Mouse (Mus musculus): Measurements from ENCODE around the gene Lamb1. TPM values are rescaled to one million over a fixed set of nuclear protein-coding genes. Genes with fewer than 3 reads are reported as not detected.

Gene Lamb1
- total RNA-seq, 2 experiments from 2014 or later = 12.9 to 15.9 TPM

DNA sequence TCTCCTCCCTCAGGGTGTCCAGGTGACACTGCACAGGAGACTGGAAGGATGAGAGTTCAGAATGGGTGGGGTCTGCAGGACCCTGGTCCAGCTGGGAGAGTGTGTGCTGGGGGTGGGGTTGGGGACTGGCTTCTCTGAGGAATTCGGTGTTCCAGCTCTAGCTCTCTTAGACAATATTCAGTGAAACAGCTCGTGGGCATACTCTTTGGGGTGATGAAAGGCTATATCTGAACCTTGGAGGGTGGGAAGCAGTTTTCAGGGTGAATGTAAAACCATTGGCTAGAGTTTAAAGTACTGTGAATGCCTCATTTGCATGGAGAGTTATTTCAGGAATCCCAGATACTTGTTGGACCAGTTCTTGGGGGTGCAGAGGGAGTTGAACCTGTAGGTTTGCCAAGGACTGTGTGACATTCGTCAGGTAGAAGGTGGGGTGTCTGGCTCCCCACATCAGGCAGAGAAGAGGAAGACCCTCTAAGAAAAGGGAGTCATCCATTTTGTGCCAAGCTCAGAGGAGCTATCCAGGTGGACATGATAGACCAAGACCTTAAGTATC lies 25.9 kb upstream of the Lamb1 start:
- intact Hi-C loops (cut with DNase I) = no loop called here
- DNase-seq = no peak
- no peak for TF ChIP-seq CTCF (IDR thresholded peaks at IDR 0.05)
- Histone ChIP-seq H3K4me3 (no peak overlapping the region), H3K27ac (no peak overlapping the region)

DNA sequence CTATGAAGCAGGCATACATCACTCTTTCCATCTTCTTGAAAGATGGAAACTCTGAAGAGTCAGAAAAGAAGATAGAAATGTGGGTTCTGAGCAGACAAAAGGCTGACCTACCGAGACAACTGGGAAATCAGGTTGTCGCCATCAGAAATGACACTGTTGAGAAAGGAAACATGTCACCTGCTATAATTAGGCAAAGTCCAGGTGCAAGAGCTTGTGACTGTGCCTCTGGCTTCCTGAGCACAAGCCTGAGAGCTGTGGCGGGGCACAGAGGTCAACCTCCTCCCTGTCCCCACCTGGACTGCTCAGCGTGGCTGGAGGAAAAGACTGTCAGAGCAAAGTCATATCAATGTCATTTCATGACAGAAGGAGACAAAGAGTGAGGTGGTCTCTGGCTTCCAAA lies 25.2 kb upstream of the Lamb1 start:
- no peak overlapping the region for H3K4me3 ChIP-seq
- no peak overlapping the region for H3K27ac ChIP-seq
- intact Hi-C loops (cut with DNase I) = no loop called here
- TF ChIP-seq CTCF (IDR thresholded peaks at IDR 0.05) = no peak
- no peak for DNase-seq

DNA sequence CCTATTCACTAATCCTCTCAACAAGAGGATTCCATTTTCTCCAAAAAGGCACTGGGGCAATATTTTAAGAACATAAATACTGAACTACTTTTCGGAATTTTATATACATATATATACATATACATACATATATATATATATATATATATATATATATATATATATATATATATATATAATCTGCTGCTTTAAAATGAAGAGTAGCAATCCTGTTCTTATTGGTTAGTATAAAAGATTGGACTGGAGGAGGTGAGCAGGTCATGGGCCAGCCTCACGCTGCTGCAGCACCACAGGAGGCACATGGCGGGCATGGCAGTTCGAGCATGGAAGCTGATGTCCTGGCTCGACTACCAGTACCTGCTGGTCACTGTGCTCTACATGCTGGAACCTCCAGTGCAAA lies 24.6 kb upstream of the Lamb1 start, which contains the start of gene Gm6993:
Gene Gm6993 (plus strand): TSS at position 301 of the 400 bp plus-strand sequence.
- no peak for TF ChIP-seq CTCF (IDR thresholded peaks at IDR 0.05)
- no peak for DNase-seq
- intact Hi-C loops (cut with DNase I) = no loop called here
- no peak within 1 kb of the TSS for H3K4me3 ChIP-seq
- no peak within 1 kb of the TSS for H3K27ac ChIP-seq

DNA sequence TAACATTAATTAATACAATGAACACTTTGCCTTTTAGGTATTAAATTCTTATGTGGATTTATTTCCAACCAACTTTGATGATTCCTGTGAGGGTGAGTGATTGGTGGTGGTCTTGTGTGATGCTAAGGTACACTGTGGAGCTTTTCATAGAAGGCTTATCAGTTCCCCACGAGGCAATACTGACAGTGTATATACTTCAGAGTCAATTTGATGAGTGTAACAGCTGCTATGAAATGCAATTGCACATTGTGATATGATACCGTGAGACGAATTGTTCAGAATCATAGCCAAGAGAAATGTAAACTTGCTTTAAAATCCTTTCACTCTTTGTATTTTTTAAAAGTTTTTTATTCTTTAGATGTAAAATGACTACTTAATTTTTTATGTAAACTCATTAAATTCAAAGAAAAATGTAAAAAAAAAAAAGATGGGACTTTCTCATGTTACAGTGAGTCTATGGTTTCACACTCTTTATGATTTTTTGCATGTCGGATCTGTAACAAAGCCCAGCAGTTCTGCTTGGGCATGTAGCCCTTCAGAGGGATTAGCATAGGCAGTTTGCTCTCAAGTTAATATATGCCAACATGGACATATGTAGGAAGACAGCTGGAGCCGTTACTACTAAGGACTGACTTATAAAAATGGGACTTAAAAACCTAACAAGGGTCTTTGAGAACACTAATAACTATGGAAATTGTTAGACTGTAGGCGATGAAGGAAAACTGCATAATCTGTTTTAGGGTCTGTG lies 23.3 kb upstream of the Lamb1 start:
- no peak for DNase-seq
- Histone ChIP-seq H3K27ac (no peak overlapping the region), H3K4me3 (no peak overlapping the region)
- intact Hi-C loops (cut with DNase I) = no loop called here
- TF ChIP-seq CTCF (IDR thresholded peaks at IDR 0.05) = no peak

DNA sequence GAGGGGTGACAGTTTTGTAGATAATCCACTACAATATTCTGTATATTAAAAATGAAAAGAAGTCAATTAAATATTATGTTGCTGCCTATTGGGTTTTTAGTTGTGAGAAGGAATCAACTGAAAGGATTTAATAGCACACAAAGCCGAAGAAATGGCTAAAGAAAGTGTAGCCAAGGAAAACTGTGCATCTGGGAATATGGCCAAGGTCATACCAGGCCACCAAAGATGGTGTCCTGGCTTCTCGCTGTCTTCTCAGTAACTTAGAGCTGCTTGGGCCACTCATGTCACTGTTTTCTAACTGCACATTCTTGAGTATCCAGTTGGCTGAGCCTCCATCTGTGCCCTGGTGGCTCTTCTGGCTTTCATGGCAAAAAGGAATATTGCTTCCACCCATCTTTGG lies 21.0 kb upstream of the Lamb1 start:
- DNase-seq = no peak
- H3K27ac ChIP-seq = no peak overlapping the region
- intact Hi-C loops (cut with DNase I) = no loop called here
- TF ChIP-seq CTCF (IDR thresholded peaks at IDR 0.05) = no peak
- H3K4me3 ChIP-seq = no peak overlapping the region

DNA sequence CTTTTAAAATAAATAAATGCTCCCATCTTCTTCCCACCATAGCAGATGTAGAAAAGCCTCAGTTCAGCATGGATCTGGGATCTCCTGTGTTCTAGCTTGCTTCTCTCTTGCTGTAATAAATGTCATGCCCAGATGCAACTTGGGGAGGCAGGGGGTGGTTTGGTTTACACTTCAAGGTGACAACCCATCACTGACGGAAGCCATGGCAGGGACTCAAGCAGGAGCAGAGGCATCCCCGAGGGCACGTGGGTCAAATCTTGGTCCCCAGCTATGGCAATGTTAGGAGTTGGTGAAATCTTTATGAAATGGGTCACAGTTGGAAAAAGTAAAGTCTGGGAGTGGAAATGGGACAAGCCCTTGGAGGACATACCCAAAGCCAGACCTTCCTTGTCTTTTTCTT lies 20.3 kb upstream of the Lamb1 start:
- intact Hi-C loops (cut with DNase I) = no loop called here
- Histone ChIP-seq H3K4me3 (no peak overlapping the region), H3K27ac (no peak overlapping the region)
- TF ChIP-seq CTCF (IDR thresholded peaks at IDR 0.05) = no peak
- no peak for DNase-seq

DNA sequence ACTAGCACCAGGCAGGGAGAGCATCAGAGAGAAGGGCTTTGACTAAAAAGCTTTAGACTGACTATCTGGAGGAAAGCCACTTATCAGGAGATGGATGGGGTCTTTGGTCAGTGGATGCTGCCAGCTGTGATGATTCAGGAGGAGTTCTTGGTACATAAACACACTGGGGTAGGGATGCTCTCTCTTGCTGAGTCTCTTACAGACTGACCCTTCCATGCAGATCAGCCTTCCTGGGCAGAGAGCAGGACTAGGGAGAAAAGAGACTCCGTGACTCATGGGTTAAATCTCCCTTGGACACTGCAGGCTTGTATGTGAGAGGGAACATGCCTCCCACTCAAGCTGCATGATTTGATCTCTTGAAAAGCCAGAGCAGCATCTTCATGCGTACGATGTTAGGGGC lies 18.9 kb upstream of the Lamb1 start:
- TF ChIP-seq CTCF (IDR thresholded peaks at IDR 0.05) = no peak
- Histone ChIP-seq H3K4me3 (no peak overlapping the region), H3K27ac (no peak overlapping the region)
- intact Hi-C loops (cut with DNase I) = no loop called here
- DNase-seq = no peak

DNA sequence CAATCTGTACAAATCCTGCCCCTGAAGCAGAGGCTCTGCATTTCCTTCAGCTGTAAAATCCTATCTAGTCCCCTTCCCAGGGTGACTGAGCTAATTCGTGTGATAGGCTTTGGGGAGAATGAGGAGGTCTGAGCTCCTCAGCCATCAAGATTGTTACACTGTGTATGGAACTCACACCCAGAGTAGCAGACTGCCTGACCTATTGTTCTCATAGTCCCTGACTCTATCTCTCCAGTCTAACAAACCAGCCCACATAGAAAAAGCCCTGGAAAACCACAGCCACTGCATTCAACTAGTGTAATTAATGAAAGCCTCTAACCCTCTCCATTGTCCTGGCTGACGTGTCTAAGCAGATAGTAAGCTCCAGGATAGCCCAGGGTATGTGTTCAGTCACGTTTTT lies 18.4 kb upstream of the Lamb1 start:
- no peak for DNase-seq
- Histone ChIP-seq H3K4me3 (no peak overlapping the region), H3K27ac (no peak overlapping the region)
- intact Hi-C loops (cut with DNase I) = no loop called here
- no peak for TF ChIP-seq CTCF (IDR thresholded peaks at IDR 0.05)

DNA sequence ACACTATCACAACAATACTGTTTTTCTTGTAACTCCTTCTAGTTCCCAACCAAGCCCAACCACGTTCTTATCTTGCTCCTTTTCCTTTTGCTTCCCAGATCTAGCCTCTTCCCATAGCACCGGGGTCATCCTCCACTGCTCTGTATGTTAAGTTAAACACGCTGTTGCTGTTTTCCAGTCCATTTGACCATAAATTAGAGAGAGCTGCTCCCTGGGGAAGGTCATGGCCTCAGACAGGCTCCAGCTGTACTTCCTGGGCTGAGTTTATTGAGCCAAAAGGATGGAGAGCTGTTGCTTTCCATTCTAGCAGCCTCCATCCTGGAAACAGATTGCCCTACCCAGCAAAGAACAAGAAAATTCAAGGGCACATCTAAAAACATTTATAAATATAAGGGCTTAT lies 16.9 kb upstream of the Lamb1 start:
- DNase-seq = peak; percentile 28
- intact Hi-C loops (cut with DNase I) = no loop called here
- Histone ChIP-seq H3K4me3 (no peak overlapping the region), H3K27ac (no peak overlapping the region)
- no peak for TF ChIP-seq CTCF (IDR thresholded peaks at IDR 0.05)

DNA sequence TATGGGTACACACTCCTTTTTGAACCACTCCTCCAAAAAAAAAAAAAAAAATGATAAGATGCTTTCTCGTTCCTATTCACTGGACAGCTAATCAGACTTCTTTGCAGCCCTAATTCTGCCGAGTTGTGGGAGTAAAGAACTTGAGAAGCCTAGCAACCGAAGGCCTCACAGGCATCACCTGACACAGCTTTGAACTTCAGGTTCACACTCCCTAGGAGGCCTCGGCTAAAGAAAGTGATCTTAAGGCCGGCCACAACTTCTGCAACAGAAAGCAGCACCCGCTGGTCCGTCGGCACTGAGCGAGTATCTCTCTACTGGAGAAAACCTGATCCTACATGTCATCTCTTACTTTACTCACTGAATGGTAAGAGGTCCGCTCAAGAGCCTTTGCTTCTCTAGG lies 16.4 kb upstream of the Lamb1 start:
- intact Hi-C loops (cut with DNase I) = no loop called here
- H3K27ac ChIP-seq = no peak overlapping the region
- TF ChIP-seq CTCF (IDR thresholded peaks at IDR 0.05) = no peak
- H3K4me3 ChIP-seq = no peak overlapping the region
- no peak for DNase-seq

DNA sequence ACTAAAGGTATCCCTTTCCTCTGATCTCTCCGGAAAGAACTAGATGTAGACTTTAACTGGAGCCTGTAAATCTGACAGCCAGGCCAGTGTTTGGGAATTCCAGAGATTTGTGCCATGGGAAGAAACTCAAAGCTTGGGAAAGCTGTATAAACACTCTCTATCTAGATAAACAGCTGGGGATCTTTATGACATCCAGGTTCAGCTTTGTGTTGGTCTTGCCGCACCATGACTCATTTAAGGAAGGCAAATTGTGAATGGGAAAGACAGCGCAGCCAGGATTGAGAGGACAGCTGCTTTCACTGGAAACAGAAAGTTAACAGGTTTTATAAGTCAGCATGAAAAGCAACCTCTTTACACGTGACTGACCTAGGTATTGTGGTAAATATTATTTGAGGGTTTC lies 12.8 kb upstream of the Lamb1 start:
- Histone ChIP-seq H3K4me3 (no peak overlapping the region), H3K27ac (no peak overlapping the region)
- intact Hi-C loops (cut with DNase I) = no loop called here
- TF ChIP-seq CTCF (IDR thresholded peaks at IDR 0.05) = no peak
- no peak for DNase-seq

DNA sequence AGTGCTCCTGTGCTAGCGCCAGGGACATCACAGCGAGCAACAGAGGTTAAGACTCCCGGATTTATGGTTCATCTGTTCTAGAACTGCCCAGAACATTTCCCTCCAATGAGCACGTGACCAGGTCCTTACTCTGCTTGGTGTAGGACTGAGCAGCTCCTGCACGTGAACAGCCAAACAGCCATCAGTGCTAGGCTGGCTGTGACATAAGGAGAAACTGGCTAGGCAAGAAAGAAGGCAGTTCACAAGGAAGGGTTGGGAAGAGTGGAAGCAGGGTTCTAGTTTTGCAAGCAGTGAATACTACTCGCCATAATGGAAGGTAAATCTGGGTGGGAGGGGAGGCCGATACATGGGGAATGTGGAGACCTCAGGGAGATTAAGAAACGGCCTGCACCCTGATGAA lies 10.1 kb upstream of the Lamb1 start:
- intact Hi-C loops (cut with DNase I) = no loop called here
- DNase-seq = no peak
- Histone ChIP-seq H3K4me3 (no peak overlapping the region), H3K27ac (no peak overlapping the region)
- no peak for TF ChIP-seq CTCF (IDR thresholded peaks at IDR 0.05)

DNA sequence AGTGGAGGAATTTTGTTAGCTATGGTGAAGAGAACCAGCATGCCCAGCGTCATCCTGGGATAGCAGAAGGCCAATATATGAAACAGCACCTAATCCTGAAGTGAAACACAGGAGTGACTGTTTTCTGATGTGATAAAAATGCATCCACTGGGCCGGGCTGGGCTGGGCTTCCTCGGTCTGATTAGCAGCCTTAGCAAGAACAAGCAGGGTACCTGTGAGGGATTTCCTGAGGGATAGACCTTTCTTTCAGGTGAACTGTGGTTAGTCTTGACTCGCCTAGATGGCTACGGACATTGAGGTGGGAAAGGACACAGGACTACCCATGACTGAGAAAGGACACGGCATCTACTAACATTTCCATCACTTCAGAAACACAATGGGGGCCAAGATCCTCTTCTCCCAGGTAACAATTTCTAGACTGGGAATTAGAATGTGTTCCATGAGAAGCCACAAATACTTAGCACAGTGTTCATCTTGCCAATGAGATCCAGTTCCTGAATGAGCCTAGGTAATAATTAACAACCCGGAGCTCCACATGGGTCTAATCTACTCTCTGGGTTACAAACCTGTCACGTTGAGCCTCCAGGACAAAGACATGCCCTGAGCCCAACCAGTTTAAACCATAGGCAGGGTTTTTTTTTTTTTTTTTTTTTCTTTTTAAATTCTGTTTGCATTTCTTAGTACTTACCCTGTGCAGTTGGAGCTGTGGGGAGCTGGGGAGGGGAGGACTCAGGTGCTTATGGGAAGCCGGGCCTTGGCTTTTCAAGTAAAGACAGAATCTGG lies 8.7 kb upstream of the Lamb1 start:
- no peak for DNase-seq
- no peak for TF ChIP-seq CTCF (IDR thresholded peaks at IDR 0.05)
- Histone ChIP-seq H3K27ac (no peak overlapping the region), H3K4me3 (no peak overlapping the region)
- intact Hi-C loops (cut with DNase I) = no loop called here

All from gastrocnemius, adult 2 months (tissue).